Mouse (Mus musculus): ENCODE measurements at regions not wholly inside any gene's neighbourhood (a gene's known extent, or its start where the extent isn't known, plus 50 kb on each side); places are given as distances from the start of the nearest gene placed in this dataset.

- no peak for DNase-seq (ENCODE audit: inconsistent ontology term)
Measured at GRCm38 (mm10) chr6:52479200-52479599, 161.0 kb downstream of the Hibadh start.

DNA sequence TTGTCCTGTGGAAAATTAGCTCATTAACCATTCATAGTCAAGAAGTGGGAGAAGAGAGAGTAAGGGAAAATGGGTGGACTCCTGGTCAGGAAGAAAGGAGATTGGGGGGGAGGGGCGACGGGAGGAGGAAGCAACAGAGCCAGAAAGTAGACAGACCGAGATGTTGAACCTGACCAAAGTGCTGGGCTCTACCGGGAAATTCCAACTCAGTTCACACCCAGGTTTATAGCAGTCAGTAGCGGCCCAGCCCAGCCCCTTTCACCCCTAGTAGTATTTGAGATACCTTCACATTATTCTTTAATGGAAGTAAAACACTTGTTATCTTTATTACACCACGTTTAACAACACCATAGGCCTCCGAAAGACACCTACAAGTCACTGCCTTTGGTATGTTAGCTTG is 158.2 kb downstream of the Hibadh start:
- no peak for DNase-seq (ENCODE audit: inconsistent ontology term)

DNA sequence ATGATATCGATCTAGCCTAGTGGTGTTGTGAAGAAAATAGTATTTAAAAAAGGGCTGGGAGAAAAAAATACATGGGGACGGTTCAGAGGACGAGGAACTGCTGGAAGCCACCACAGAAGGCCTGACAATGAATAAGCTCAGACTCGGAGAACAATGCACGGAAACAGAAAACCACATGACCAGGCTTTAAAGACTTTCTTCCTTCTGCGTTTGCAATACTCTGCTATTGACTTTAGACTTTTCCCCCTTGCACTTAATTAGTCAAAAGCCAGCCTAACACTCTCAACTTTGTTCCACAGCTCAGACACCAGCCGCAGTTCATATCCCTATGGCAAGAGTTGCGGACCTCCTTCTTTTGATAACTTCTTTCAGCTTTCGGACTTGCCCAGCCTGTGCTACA is 154.0 kb downstream of the Hibadh start:
- no peak for DNase-seq (ENCODE audit: inconsistent ontology term)

DNA sequence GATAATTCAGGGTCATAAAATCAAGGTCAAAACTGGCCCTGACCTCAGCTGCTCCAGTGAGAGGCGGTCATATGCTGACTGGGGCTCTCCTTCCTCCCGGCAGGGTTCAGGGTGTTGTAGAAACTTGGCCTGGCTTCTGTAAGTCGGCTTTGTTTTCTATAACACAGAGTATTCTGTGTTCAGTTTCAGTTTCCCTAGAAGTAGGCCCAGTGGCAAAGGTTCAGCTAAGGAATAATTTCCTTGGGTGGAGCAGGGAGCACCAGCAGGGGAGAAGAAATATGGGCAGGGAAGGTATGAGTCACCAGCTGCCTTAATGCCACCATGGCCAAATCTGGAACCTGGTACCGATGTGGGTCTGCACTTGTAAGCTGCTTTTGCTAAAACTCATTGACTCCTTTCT is 153.5 kb downstream of the Hibadh start:
- DNase-seq (ENCODE audit: inconsistent ontology term) = no peak

GRCm38 (mm10) chr6:52487861-52488260 is 152.3 kb downstream of the Hibadh start:
- no peak for DNase-seq (ENCODE audit: inconsistent ontology term)

DNA sequence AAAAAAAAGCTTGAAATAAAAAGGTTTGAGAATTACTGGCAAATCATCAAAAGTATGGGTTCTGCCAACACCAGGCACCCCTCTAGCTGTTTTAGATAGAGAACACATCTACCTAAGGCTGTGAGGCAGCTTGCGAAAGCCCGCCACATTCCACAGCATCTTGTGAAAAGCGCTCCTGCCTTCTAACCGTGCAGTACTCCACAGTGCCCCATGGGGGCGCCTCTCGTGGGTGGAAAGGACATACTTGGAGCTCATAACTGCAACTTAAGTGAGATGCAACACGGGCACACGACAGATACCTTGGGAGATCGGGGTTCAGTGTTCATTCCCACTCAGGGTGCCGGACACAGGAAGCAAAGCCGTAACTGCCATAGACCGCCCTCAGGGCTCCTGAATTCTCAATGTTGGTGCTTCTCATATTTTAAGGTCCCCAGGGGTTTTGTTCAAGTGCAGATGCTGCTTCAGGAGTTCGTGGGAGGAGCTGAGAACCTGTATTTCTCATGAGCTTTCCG is 149.9 kb downstream of the Hibadh start:
- no peak for DNase-seq (ENCODE audit: inconsistent ontology term)

- no peak for DNase-seq (ENCODE audit: inconsistent ontology term)
Measured at GRCm38 (mm10) chr6:52495301-52495700, 144.9 kb downstream of the Hibadh start.

- no peak for DNase-seq (ENCODE audit: inconsistent ontology term)
Measured at GRCm38 (mm10) chr6:52495855-52496254, 144.3 kb downstream of the Hibadh start.

All from Muller cell, postnatal 12 days (primary cell).